Mouse (Mus musculus): ENCODE measurements around the gene 1500009C09Rik.

- TF ChIP-seq CTCF (IDR thresholded peaks at IDR 0.05; ENCODE audit: extremely low read depth, insufficient read length, insufficient replicate concordance, low read depth, low read length) (no peak), POLR2A (IDR thresholded peaks at IDR 0.05; ENCODE audit: low read depth, low read length) (no peak)
Measured at GRCm38 (mm10) chr15:82215332-82216046, 36.7 kb upstream of the 1500009C09Rik start.
